Mouse (Mus musculus) adrenal gland, adult 8-10 months (tissue): ENCODE data around the gene Golph3. TPM values are rescaled to one million over a fixed set of nuclear protein-coding genes. Genes with fewer than 3 reads are reported as not detected.

Experiments used
- DNase-seq: peaks from one replicate; pipeline ENCODE4 v3.0.0; 2022
- total RNA-seq, 4 experiments: library from RNA; stranded (reverse); gene quantifications; 2 replicates each; pipeline ENCODE4 v1.2.4; 2022

Golph3 gene
- total RNA-seq, 4 experiments from 2014 or later, result 109 to 136 (median 122) TPM

DNA sequence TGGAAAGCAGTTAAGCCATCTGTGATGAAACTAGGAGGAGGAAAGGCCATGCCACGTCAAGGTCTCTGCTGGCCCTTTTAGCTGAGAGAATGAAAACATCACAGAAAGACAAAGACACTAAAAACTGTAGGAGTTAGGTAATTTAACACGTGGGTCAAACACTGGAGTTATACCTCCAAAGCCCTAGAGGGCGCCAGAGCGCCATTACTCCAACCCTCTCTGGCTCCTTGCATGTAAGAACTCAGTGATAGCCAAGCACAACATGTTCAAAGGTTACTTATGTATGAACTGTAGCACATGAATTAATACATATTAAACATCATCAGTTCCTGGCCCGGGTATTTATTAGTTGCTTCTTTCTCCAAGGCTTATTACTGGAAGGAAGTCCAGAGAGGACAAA lies 59.3 kb downstream of the Golph3 start:
- DNase-seq, result no peak

- DNase-seq, result no peak
These were observed 63.4 kb downstream of the Golph3 start for GRCm38 (mm10) chr15:12384679-12385078.

GRCm38 (mm10) chr15:12388726-12389489 lies 67.7 kb downstream of the Golph3 start:
- no peak for DNase-seq

GRCm38 (mm10) chr15:12394758-12395157 lies 73.5 kb downstream of the Golph3 start:
- DNase-seq, result no peak

GRCm38 (mm10) chr15:12397032-12397431 lies 75.8 kb downstream of the Golph3 start:
- DNase-seq, result no peak

Other genes with a start within 250 kb of the Golph3 start
- 100 to 1,000 TPM; 109 to 191 (median 172) TPM for gene Zfr, start 203.6 kb upstream of the Golph3 start, total RNA-seq
- 10 to 100 TPM; 21.8 to 28.1 (median 25.7) TPM for gene Mtmr12, start 116.4 kb upstream of the Golph3 start, total RNA-seq
- 1 to 10 TPM in 1 of 4 experiments, under 1 TPM in 2, not detected in 1; 0.61 to 1.2 (median 0.75) TPM for gene 1810049J17Rik, start 449 bp downstream of the Golph3 start, total RNA-seq